Mouse (Mus musculus) embryonic facial prominence, embryonic 12.5 days (tissue): ENCODE results near the gene Bcl7b. TPM values are rescaled to one million over a fixed set of nuclear protein-coding genes. Genes with fewer than 3 reads are reported as not detected.

Experiments
- ATAC-seq: fragments of 200-750 bp; cut with Nextera tagmentation; 2 replicates; pipeline ENCODE4 v1.8.0; 2017; ENCODE audit not compliant: insufficient number of reproducible peaks, insufficient read depth, low FRiP score, low TSS enrichment
- H3K27ac ChIP-seq: fragments of 300-500 bp; sonication (generic); 2 replicates; pipeline ENCODE4 v1.5.1; 2016; ENCODE audit warnings: mild to moderate bottlenecking
- H3K27me3 ChIP-seq: fragments of 300-500 bp; sonication (generic); 2 replicates; pipeline ENCODE4 v1.6.1; 2016; ENCODE audit warnings: mild to moderate bottlenecking, moderate library complexity
- H3K36me3 ChIP-seq: fragments of 300-500 bp; sonication (generic); 2 replicates; pipeline ENCODE4 v1.6.1; 2016; ENCODE audit warnings: mild to moderate bottlenecking
- H3K4me1 ChIP-seq: fragments of 300-500 bp; sonication (generic); 2 replicates; pipeline ENCODE4 v1.6.1; 2016
- H3K4me2 ChIP-seq: fragments of 300-500 bp; sonication (generic); replicated peaks from 2 replicates; pipeline ENCODE4 v1.6.1; 2016; ENCODE audit warnings: mild to moderate bottlenecking, moderate library complexity
- H3K4me3 ChIP-seq: fragments of 300-500 bp; sonication (generic); 2 replicates; pipeline ENCODE4 v1.5.1; 2016; ENCODE audit warnings: mild to moderate bottlenecking
- H3K9ac ChIP-seq: fragments of 300-500 bp; sonication (generic); 2 replicates; pipeline ENCODE4 v1.6.1; 2016; ENCODE audit warnings: mild to moderate bottlenecking, moderate library complexity
- H3K9me3 ChIP-seq: fragments of 300-500 bp; sonication (generic); 2 replicates; pipeline ENCODE4 v1.6.1; 2016; ENCODE audit warnings: mild to moderate bottlenecking, moderate library complexity
- WGBS: fragments of 180-500 bp; shearing (Covaris S2); methylation state at CpG from one replicate; pipeline ENCODE4 v1.1.7; 2016; 5-methylcytosine and 5-hydroxymethylcytosine counted together
- polyA plus RNA-seq: library from polyadenylated mRNA; unstranded; fragments of >200 nt; fragmentation: Nextera tagmentation; extraction: Ambion mirVana; gene quantifications from 2 replicates; pipeline ENCODE4 v1.2.1, GENCODE M21; 2016

Gene Bcl7b
- polyA plus RNA-seq, 1 experiment from 2014 or later, result 47.7 TPM

DNA sequence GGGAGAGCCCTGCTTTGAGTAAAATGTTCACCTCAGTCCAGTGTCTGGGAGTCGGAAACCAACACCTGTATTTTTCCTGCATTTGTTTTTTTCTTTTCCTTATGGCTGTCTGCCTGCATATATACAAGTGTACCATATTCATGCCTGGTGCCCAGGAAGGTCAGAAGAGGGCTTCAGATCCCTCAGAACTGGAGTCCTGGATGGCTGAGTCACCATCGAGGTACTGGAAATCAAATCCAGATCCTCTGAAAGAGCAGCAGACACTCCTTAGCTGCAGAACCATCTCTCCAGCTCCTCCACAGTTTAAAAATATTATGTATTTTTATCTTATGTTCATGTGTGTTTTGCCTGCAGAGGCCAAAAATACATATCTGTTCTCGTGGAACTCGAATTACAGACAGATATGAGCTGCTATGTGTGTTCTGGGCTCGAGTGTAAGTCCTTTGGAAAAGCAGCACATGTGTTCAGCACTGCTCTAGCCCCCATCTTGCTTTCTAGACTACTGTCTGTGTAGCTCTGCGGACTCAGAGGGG, 3.7 kb downstream of the Bcl7b start:
- H3K36me3 ChIP-seq, result peaks cover 50% of the 10 kb centered on the region
- H3K4me3 ChIP-seq, result no peak overlapping the region
- H3K27ac ChIP-seq, result no peak overlapping the region
- no peaks in the 10 kb centered on the region for H3K27me3 ChIP-seq
- no peak overlapping the region for H3K4me2 ChIP-seq
- H3K4me1 ChIP-seq, result peaks cover 5% of the 10 kb centered on the region; the same call in 1 of the 2 replicates
- no peak for ATAC-seq
- peak overlapping the region; percentile 12; the same call in 1 of the 2 replicates for H3K9ac ChIP-seq
- 89% methylated on average over 6 of the region's 6 CpGs for WGBS
- no peaks in the 10 kb centered on the region for H3K9me3 ChIP-seq

DNA sequence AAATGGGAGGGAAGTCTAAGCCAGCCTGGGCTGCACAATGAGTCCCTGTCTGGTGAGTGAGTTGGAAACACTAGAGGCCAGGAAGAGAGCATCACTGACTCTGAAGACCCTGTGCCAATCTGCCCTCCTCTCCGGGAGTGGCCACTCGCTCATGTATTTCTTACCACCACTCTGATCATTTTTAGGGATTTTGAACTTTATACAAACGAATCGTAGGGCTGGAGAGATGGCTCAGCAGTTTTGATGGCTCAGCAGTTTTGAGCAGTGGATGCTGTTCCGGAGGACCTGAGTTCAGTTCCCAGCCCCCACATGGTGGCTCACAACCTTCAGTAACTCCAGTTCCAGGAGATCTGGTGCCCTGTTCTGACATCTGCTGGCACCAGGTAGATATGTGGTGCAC, 4.9 kb downstream of the Bcl7b start:
- no peak overlapping the region for H3K4me2 ChIP-seq

GRCm38 (mm10) chr5:135175086-135175485, 7.0 kb downstream of the Bcl7b start:
- H3K4me2 ChIP-seq, result no peak overlapping the region
- H3K27me3 ChIP-seq, result no peaks in the 10 kb centered on the region
- no peak overlapping the region for H3K27ac ChIP-seq
- H3K9me3 ChIP-seq, result no peaks in the 10 kb centered on the region
- H3K4me3 ChIP-seq, result no peak overlapping the region
- ATAC-seq, result no peak
- H3K4me1 ChIP-seq, result no peaks in the 10 kb centered on the region
- peaks cover 81% of the 10 kb centered on the region for H3K36me3 ChIP-seq
- H3K9ac ChIP-seq, result no peak overlapping the region

More for the DNA sequence above, 4.9 kb downstream of the Bcl7b start:
- Histone ChIP-seq H3K9me3 (no peaks in the 10 kb centered on the region), H3K27me3 (no peaks in the 10 kb centered on the region), H3K4me1 (peaks cover 5% of the 10 kb centered on the region; the same call in 1 of the 2 replicates), H3K9ac (no peak overlapping the region), H3K27ac (no peak overlapping the region), H3K4me3 (no peak overlapping the region), H3K36me3 (peaks cover 62% of the 10 kb centered on the region)
- ATAC-seq, result no peak
- WGBS, result 95% methylated on average over 5 of the region's 5 CpGs

DNA sequence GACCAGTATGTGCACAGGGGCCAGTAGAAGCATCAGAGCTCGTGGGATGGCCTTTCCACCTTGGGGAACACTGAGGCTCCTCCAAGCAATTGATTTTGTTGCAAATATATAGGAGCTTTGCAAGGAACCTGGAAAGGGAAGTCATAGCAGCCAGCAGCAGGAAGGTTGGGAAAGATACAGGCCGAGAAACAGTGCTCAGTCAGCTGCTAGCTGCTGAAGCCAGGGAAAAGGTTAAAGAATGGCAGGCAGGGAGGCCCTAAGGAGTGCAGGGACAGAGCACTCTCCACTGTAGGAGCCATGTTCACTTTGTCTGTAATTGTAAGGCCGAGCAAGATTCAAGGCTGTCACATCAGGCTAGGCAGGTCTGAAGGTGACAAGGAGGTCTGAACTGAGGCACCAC, 10.4 kb downstream of the Bcl7b start:
- Histone ChIP-seq H3K9me3 (no peaks in the 10 kb centered on the region), H3K4me2 (no peak overlapping the region), H3K4me3 (no peak overlapping the region), H3K4me1 (no peaks in the 10 kb centered on the region), H3K27me3 (no peaks in the 10 kb centered on the region), H3K36me3 (peaks cover 81% of the 10 kb centered on the region), H3K9ac (no peak overlapping the region), H3K27ac (no peak overlapping the region)
- ATAC-seq, result no peak
- WGBS, result 74% methylated on average over 3 of the region's 3 CpGs

- WGBS, result 88% methylated on average over 4 of the region's 4 CpGs
- Histone ChIP-seq H3K27ac (no peak overlapping the region), H3K9ac (no peak overlapping the region), H3K4me3 (no peak overlapping the region), H3K9me3 (no peaks in the 10 kb centered on the region), H3K36me3 (peaks cover 77% of the 10 kb centered on the region), H3K4me1 (no peaks in the 10 kb centered on the region), H3K4me2 (no peak overlapping the region), H3K27me3 (no peaks in the 10 kb centered on the region)
- ATAC-seq, result no peak
Measured at GRCm38 (mm10) chr5:135178996-135179395, 10.9 kb downstream of the Bcl7b start.

GRCm38 (mm10) chr5:135179616-135180015, 11.5 kb downstream of the Bcl7b start:
- no peaks in the 10 kb centered on the region for H3K9me3 ChIP-seq
- H3K4me1 ChIP-seq, result no peaks in the 10 kb centered on the region
- H3K4me3 ChIP-seq, result no peak overlapping the region
- H3K27ac ChIP-seq, result no peak overlapping the region
- H3K36me3 ChIP-seq, result peaks cover 72% of the 10 kb centered on the region
- no peak overlapping the region for H3K4me2 ChIP-seq
- no peak overlapping the region for H3K9ac ChIP-seq
- no peak for ATAC-seq
- WGBS, result 94% methylated on average over 7 of the region's 7 CpGs
- no peaks in the 10 kb centered on the region for H3K27me3 ChIP-seq

DNA sequence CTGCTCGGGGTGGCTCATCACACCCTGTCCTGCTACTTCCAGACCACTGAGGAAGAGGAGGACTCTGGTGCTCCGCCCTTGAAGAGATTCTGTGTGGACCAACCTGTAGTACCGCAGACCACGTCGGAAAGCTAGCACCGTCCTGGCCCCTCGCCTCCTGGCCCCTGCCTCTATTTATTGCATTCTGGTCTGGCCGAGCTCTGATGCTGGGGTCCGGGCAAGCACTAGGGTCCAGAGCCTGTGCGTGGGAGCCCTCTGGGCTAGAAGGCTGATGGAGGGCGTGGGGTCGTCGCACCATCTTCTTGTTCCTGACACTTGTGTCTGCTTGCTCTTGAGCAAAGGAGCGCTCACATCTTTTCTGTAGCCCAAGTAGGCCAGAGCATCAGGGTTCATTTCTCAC, 12.7 kb downstream of the Bcl7b start:
- no peak for ATAC-seq
- no peaks in the 10 kb centered on the region for H3K4me1 ChIP-seq
- no peak overlapping the region for H3K4me2 ChIP-seq
- no peaks in the 10 kb centered on the region for H3K27me3 ChIP-seq
- 94% methylated on average over 14 of the region's 14 CpGs for WGBS
- no peak overlapping the region for H3K9ac ChIP-seq
- H3K36me3 ChIP-seq, result peaks cover 65% of the 10 kb centered on the region
- no peak overlapping the region for H3K27ac ChIP-seq
- H3K4me3 ChIP-seq, result no peak overlapping the region
- H3K9me3 ChIP-seq, result no peaks in the 10 kb centered on the region

DNA sequence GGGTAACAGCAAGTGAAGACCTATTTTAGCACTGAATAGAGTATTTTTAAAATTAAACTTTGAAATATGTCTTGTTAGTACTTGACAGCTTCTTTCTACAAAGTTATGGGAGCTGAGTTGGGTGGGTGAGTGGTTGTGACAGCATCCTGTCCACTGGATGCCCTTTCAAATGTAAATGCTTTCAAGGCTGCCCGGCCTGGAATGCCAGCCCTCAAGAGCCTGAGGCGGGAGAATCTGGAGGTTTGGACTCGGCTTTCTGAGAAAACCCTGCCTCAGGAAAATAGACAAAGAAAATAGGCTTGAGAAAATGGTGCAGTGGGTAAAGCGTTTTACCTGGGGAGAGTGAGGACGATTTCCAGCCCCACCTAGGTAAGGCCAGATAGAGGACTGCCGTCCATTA, 13.7 kb downstream of the Bcl7b start:
- no peaks in the 10 kb centered on the region for H3K9me3 ChIP-seq
- no peak for ATAC-seq
- peaks cover 61% of the 10 kb centered on the region for H3K36me3 ChIP-seq
- no peak overlapping the region for H3K4me2 ChIP-seq
- H3K4me3 ChIP-seq, result no peak overlapping the region
- H3K9ac ChIP-seq, result no peak overlapping the region
- WGBS, result 75% methylated on average over 6 of the region's 6 CpGs
- no peaks in the 10 kb centered on the region for H3K27me3 ChIP-seq
- H3K27ac ChIP-seq, result no peak overlapping the region
- H3K4me1 ChIP-seq, result no peaks in the 10 kb centered on the region

- Histone ChIP-seq H3K9me3 (no peaks in the 10 kb centered on the region), H3K27ac (no peak overlapping the region), H3K4me1 (no peaks in the 10 kb centered on the region), H3K4me2 (no peak overlapping the region), H3K9ac (no peak overlapping the region), H3K36me3 (peaks cover 46% of the 10 kb centered on the region), H3K4me3 (no peak overlapping the region), H3K27me3 (no peaks in the 10 kb centered on the region)
- no peak for ATAC-seq
- 57% methylated on average over 8 of the region's 8 CpGs for WGBS
Measured at GRCm38 (mm10) chr5:135183131-135183861, 15.2 kb downstream of the Bcl7b start.

DNA sequence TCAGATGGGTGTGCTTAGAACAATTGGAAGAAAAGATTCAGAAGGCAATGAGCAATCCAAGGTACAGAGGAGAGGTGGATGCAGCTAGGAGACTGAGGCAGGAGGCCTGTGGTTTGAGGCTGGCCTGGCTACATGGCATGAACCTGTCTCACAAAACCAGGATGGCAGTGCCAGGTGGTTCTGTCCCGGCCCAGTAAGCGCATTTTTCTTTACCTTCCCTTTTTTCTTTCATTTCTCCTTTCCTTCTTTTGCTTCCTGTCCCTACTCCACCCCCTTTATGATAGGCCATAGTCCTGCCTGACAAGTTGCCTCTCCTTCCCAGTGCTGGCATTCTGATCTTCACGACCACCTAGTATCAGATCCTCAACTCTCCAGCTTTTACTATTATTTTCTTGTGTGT, 16.9 kb downstream of the Bcl7b start:
- Histone ChIP-seq H3K27me3 (no peaks in the 10 kb centered on the region), H3K27ac (no peak overlapping the region), H3K4me1 (peaks cover 14% of the 10 kb centered on the region), H3K4me2 (no peak overlapping the region), H3K9ac (no peak overlapping the region), H3K36me3 (peaks cover 33% of the 10 kb centered on the region), H3K9me3 (no peaks in the 10 kb centered on the region), H3K4me3 (no peak overlapping the region)
- no peak for ATAC-seq
- WGBS, result 98% methylated on average over 3 of the region's 3 CpGs

- 33% methylated on average over 3 of the region's 3 CpGs for WGBS
Measured at GRCm38 (mm10) chr5:135185596-135185995, 17.5 kb downstream of the Bcl7b start.

DNA sequence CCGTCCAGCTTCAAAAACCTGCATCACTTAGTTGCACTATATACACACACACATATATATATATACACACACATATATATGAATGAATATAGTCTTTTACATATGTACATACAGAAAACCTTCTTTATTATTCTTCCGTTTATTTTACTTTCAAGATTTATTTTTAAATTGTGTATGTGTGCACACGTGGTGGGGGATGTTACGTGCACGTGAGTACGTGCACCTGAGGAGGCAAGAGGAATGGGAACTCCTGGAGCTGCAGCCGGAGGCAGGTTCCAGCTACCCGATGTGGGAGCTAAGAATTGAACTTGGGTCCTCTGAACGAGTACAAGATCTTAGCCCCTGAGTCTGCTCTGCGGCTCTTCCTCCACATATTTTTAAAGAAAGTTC, 18.1 kb downstream of the Bcl7b start:
- 25% methylated on average over 10 of the region's 10 CpGs for WGBS
- Histone ChIP-seq H3K4me3 (peak overlapping the region; percentile 86), H3K4me1 (peaks cover 20% of the 10 kb centered on the region), H3K36me3 (peaks cover 21% of the 10 kb centered on the region), H3K27ac (peak overlapping the region; percentile 99), H3K9me3 (no peaks in the 10 kb centered on the region), H3K27me3 (no peaks in the 10 kb centered on the region), H3K4me2 (peak overlapping the region; percentile 67), H3K9ac (peak overlapping the region; percentile 99)
- peak; percentile 12; the same call in 1 of the 2 replicates for ATAC-seq

More at GRCm38 (mm10) chr5:135185596-135185995, 17.5 kb downstream of the Bcl7b start:
- no peaks in the 10 kb centered on the region for H3K27me3 ChIP-seq
- peaks cover 20% of the 10 kb centered on the region for H3K4me1 ChIP-seq
- peaks cover 27% of the 10 kb centered on the region for H3K36me3 ChIP-seq
- H3K9me3 ChIP-seq, result no peaks in the 10 kb centered on the region
- H3K4me3 ChIP-seq, result no peak overlapping the region
- no peak overlapping the region for H3K27ac ChIP-seq
- no peak for ATAC-seq
- no peak overlapping the region for H3K9ac ChIP-seq
- H3K4me2 ChIP-seq, result no peak overlapping the region
